Mouse (Mus musculus): ENCODE data around the gene Bpi. TPM values are rescaled to one million over a fixed set of nuclear protein-coding genes. Genes with fewer than 3 reads are reported as not detected.
A peak's percentile ranks its signal among the peaks of the same experiment; 100 is the strongest.

Bpi gene
- total and polyA plus RNA-seq, 3 experiments = 0.17 to 0.81 (median 0.51) TPM

DNA sequence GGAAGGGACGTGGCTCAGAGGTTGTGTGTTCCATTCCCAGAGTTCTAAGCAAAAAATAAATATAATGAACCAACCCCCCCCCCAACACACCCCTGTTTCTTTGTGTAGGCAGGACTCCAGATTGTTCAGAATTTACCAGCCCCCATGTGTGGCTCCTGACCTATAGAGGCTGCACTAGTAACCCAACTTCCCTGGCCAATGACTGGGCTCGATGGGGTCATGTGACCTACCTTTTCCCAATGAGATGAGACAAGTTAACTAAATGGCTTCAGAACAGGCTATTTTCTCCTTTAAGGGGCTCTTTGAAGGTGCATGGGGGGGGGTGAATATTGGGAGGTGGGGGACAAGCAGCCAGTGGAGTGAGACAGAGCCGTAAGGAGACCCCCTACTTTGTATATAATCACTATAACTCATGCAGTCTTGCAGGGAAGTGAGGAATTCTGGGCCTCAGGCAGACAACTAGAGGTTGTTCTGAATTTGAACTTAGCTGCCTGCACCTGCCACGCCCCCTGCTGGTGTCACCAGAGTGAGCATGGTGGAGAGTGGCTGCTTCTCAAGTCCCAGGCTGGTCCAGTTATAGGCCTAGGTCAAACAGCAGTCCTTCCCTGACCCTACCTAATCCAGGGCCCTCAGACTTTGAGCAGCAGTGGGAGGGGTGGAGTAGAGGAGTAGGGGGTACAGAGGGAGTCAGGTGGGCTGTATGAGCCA is 46.0 kb upstream of the Bpi start:
- H3K27me3 ChIP-seq (replicated peaks) = peaks cover 2% of the 10 kb centered on the region
- dilution Hi-C loops (cut with MboI; ENCODE audit: extremely low pct_ligation_motif_present, extremely low pct_unique_long_range_greater_than_20kb, low sequenced_read_pairs) = no loop called here
- peaks cover 5 to 48% of the 10 kb centered on the region in 2 experiments; a peak in 2 of 4 replicates for H3K4me1 ChIP-seq (ENCODE audit: control insufficient read depth in 1 of 2, insufficient read depth in 2 of 2)
- no peak overlapping the region for H3K4me3 ChIP-seq (replicated peaks in 1 of 3; ENCODE audit: low read depth in 2 of 3, low read length in 2 of 3, poor library complexity in 1 of 3)
- in situ Hi-C loops (cut with MboI; ENCODE audit: low pct_ligation_motif_present, low pct_unique_long_range_greater_than_20kb, low sequenced_read_pairs) = no loop called here
- H3K4me2 ChIP-seq (ENCODE audit: insufficient read depth, low read depth, poor library complexity, severe bottlenecking) = no peak overlapping the region
- no peak for TF ChIP-seq UBTF (IDR thresholded peaks at IDR 0.05; ENCODE audit: low read depth, low read length)
- peak; percentile 65 for TF ChIP-seq USF1 (IDR thresholded peaks at IDR 0.05; ENCODE audit: low read depth, low read length)
- TF ChIP-seq HCFC1 (IDR thresholded peaks at IDR 0.05; ENCODE audit: low read depth, low read length) = no peak
- peak; percentile 39 to 56; a peak in 3 of 4 replicates for TF ChIP-seq CTCF (conservative IDR thresholded peaks at IDR 0.05 in 1 of 2, IDR thresholded peaks at IDR 0.05 in 1 of 2; ENCODE audit: low read depth in 2 of 2, low read length in 2 of 2)
- no peak for TF ChIP-seq RCOR1 (conservative IDR thresholded peaks at IDR 0.05; ENCODE audit: low read depth, low read length)
- peak; percentile 60 for TF ChIP-seq USF2 (conservative IDR thresholded peaks at IDR 0.05; ENCODE audit: low read depth, low read length)
- H3K79me2 ChIP-seq (replicated peaks; ENCODE audit: control insufficient read depth, extremely low read depth, insufficient read depth, poor library complexity, severe bottlenecking) = no peaks in the 10 kb centered on the region
- H3K9ac ChIP-seq (ENCODE audit: insufficient read depth, low read depth) = no peak overlapping the region
- H3K9me3 ChIP-seq (replicated peaks; ENCODE audit: low read length) = no peaks in the 10 kb centered on the region
- H3K36me3 ChIP-seq (replicated peaks in 1 of 2; ENCODE audit: control insufficient read depth in 1 of 2, insufficient read depth in 1 of 2, low read length in 1 of 2) = no peaks in the 10 kb centered on the region
- DNase-seq (ENCODE audit: extremely low read depth) = no peak
- H3K27ac ChIP-seq (ENCODE audit: insufficient read depth, low read depth) = no peak overlapping the region

- Histone ChIP-seq H3K79me2 (replicated peaks; ENCODE audit: control insufficient read depth, extremely low read depth, insufficient read depth, poor library complexity, severe bottlenecking) (no peaks in the 10 kb centered on the region), H3K4me2 (ENCODE audit: insufficient read depth, low read depth, poor library complexity, severe bottlenecking) (no peak overlapping the region), H3K4me1 (ENCODE audit: control insufficient read depth in 1 of 2, insufficient read depth in 2 of 2) (peaks cover 23 to 51% of the 10 kb centered on the region in 2 experiments), H3K4me3 (replicated peaks in 1 of 3; ENCODE audit: low read depth in 2 of 3, low read length in 2 of 3, poor library complexity in 1 of 3) (no peak overlapping the region), H3K9ac (ENCODE audit: insufficient read depth, low read depth) (no peak overlapping the region), H3K36me3 (replicated peaks in 1 of 2; ENCODE audit: control insufficient read depth in 1 of 2, insufficient read depth in 1 of 2, low read length in 1 of 2) (no peaks in the 10 kb centered on the region), H3K27me3 (replicated peaks) (peaks cover 2% of the 10 kb centered on the region), H3K27ac (ENCODE audit: insufficient read depth, low read depth) (no peak overlapping the region), H3K9me3 (replicated peaks; ENCODE audit: low read length) (no peaks in the 10 kb centered on the region)
- dilution Hi-C loops (cut with MboI; ENCODE audit: extremely low pct_ligation_motif_present, extremely low pct_unique_long_range_greater_than_20kb, low sequenced_read_pairs) = no loop called here
- DNase-seq (ENCODE audit: extremely low read depth) = no peak
- TF ChIP-seq ZMIZ1 (IDR thresholded peaks at IDR 0.05; ENCODE audit: low read depth, low read length) = no peak
- no peak for TF ChIP-seq JUN (IDR thresholded peaks at IDR 0.05; ENCODE audit: insufficient read depth, low read depth, low read length)
- TF ChIP-seq ZC3H11A (IDR thresholded peaks at IDR 0.05; ENCODE audit: low read depth, low read length) = no peak
- no peak for TF ChIP-seq POLR2A (IDR thresholded peaks at IDR 0.05; ENCODE audit: low read depth, low read length)
- TF ChIP-seq HCFC1 (IDR thresholded peaks at IDR 0.05; ENCODE audit: low read depth, low read length) = no peak
- in situ Hi-C loops (cut with MboI; ENCODE audit: low pct_ligation_motif_present, low pct_unique_long_range_greater_than_20kb, low sequenced_read_pairs) = loop anchor here (5.0 kb wide), 1 partner anchor 42 kb away; the partner anchor contains the start of gene Bpi
Measured at GRCm38 (mm10) chr2:158215283-158216117, 42.4 kb upstream of the Bpi start.

GRCm38 (mm10) chr2:158216510-158216909 is 41.4 kb upstream of the Bpi start:
- Histone ChIP-seq H3K4me2 (ENCODE audit: insufficient read depth, low read depth, poor library complexity, severe bottlenecking) (no peak overlapping the region), H3K27me3 (replicated peaks) (peaks cover 2% of the 10 kb centered on the region), H3K27ac (ENCODE audit: insufficient read depth, low read depth) (no peak overlapping the region), H3K4me1 (ENCODE audit: control insufficient read depth in 1 of 2, insufficient read depth in 2 of 2) (peaks cover 23 to 43% of the 10 kb centered on the region in 2 experiments), H3K36me3 (replicated peaks in 1 of 2; ENCODE audit: control insufficient read depth in 1 of 2, insufficient read depth in 1 of 2, low read length in 1 of 2) (no peaks in the 10 kb centered on the region), H3K9ac (ENCODE audit: insufficient read depth, low read depth) (no peak overlapping the region), H3K4me3 (replicated peaks in 1 of 3; ENCODE audit: low read depth in 2 of 3, low read length in 2 of 3, poor library complexity in 1 of 3) (no peak overlapping the region), H3K79me2 (replicated peaks; ENCODE audit: control insufficient read depth, extremely low read depth, insufficient read depth, poor library complexity, severe bottlenecking) (no peaks in the 10 kb centered on the region), H3K9me3 (replicated peaks; ENCODE audit: low read length) (peaks cover 1% of the 10 kb centered on the region)
- TF ChIP-seq TBP (conservative IDR thresholded peaks at IDR 0.05; ENCODE audit: low read depth, low read length) (no peak), JUND (conservative IDR thresholded peaks at IDR 0.05; ENCODE audit: low read depth, low read length) (no peak), SIN3A (IDR thresholded peaks at IDR 0.05; ENCODE audit: low read length) (no peak), KAT2A (IDR thresholded peaks at IDR 0.05; ENCODE audit: insufficient replicate concordance, low read length) (no peak), UBTF (IDR thresholded peaks at IDR 0.05; ENCODE audit: low read depth, low read length) (no peak), ETS1 (conservative IDR thresholded peaks at IDR 0.05; ENCODE audit: low read depth, low read length) (no peak), POLR2A (IDR thresholded peaks at IDR 0.05; ENCODE audit: low read depth, low read length) (no peak), MYC (IDR thresholded peaks at IDR 0.05; ENCODE audit: low read depth, low read length) (no peak), E2F4 (IDR thresholded peaks at IDR 0.05; ENCODE audit: insufficient replicate concordance, low read depth, low read length) (no peak), JUN (IDR thresholded peaks at IDR 0.05; ENCODE audit: insufficient read depth, low read depth, low read length) (no peak), CTCF (conservative IDR thresholded peaks at IDR 0.05 in 1 of 2, IDR thresholded peaks at IDR 0.05 in 1 of 2; ENCODE audit: low read depth in 2 of 2, low read length in 2 of 2) (no peak), HCFC1 (IDR thresholded peaks at IDR 0.05; ENCODE audit: low read depth, low read length) (no peak)
- DNase-seq (ENCODE audit: extremely low read depth) = no peak
- in situ Hi-C loops (cut with MboI; ENCODE audit: low pct_ligation_motif_present, low pct_unique_long_range_greater_than_20kb, low sequenced_read_pairs) = loop anchor here (5.0 kb wide), 1 partner anchor 41 kb away; the partner anchor contains the start of gene Bpi
- dilution Hi-C loops (cut with MboI; ENCODE audit: extremely low pct_ligation_motif_present, extremely low pct_unique_long_range_greater_than_20kb, low sequenced_read_pairs) = no loop called here

Measured in CH12.LX (cell line).